Mouse (Mus musculus) CD4-positive, CD25-positive, alpha-beta regulatory T cell, adult 9 weeks (primary cell): Measurements from ENCODE around the gene Prcd. TPM values are rescaled to one million over a fixed set of nuclear protein-coding genes. Genes with fewer than 3 reads are reported as not detected.

Experiments used
- polyA plus RNA-seq: library from polyadenylated mRNA; unstranded; fragments of 100-300 nt; shearing (Covaris generic); gene quantifications from one replicate; pipeline ENCODE4 v1.2.1, GENCODE M21; 2017

The Prcd gene
- not detected for polyA plus RNA-seq

DNA sequence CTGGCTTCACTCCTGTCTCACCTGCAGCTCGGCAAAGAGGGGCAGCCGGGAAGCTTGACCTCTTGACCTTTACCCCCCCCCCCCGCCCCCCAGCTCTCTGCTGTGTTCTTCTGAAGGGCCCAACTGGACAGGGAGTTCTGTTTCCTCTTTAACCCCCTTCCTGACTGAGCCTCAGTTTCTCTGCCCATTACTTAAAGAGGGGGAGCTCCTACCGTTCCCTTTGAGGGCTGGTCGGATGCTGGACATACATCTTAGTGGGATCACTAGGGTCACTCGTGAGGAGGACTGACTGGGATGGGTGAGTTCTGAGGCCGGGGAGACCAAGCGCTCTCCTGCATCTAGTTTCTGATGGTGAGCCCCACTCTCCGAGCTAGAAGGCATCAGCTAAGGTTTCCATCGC, at the start of gene Prcd:
Prcd (plus strand) TSS at position 301 of the 400 bp plus-strand sequence.

DNA sequence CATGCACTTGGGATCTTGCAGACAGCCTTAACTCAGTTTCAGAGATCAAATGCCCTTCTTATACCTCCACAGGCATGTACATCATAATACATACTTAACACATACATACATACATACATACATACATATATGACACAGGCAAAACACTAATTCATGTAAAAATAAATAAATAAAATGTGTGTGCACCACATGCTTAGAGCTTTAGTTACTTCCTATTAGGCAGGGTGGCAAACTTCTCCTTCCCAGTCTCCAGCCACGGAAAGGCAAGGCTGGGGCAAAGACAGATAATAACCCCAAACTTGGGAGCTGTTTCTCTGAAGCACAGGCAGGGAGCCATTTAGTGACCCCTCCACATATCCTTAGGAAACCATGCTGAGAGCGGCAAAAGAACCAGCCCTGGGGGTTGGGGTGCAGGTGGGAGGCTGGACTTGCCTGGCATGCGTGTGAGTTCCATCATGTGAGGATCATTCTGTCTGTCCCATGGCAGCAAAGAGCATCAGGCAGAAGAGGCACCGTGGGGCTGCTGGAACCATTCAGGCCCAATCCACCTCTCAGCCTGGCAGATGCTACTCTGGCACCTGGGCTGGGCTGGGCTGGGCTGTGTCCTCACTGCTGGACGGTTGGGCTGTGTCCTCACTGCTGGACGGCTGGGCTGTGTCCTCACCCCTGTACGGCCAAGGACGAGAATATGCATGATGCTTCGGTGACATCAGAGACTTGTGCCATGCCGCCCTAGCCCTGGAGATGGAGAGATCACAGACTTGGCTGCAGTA, 26.8 kb upstream of the Prcd start, which contains the start of gene Rhbdf2:
Rhbdf2 (minus strand) TSS at position 721 of the 773 bp plus-strand sequence.

DNA sequence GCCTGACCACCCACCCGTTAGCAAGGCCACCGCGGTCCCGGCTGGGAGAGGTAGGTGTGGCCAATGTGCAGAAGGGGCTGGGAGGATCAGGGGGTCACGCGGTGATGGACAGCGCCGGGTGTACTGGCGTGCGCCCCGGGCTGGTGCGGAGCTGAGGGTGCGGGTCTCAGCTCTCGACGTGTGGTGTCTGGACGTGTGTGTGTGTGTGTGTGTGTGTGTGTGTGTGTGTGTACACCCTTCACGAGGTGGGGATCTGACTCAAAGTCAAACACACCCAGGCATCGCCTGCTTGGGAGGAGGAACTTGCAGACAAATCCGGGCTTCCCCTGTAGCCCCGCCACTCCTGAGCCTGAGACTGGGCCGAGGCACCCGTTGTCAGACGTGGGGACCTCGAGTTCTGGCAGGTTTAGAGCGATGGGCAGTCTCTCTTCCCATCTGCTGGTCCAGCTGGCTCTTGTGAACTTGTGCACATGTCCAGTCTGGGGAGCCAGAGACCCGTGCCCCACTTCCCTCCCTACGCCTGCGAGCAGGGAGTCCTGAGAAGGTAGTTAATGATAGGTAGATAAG, 1.0 kb downstream of the Prcd start, which contains the start of gene Cygb:
Cygb (minus strand) TSS at position 59 of the 567 bp plus-strand sequence.

Other genes with a start within 250 kb of the Prcd start
- 2.4 TPM for gene Rnf157, start 240.5 kb upstream of the Prcd start, polyA plus RNA-seq
- gene Ubald2, start 219.4 kb upstream of the Prcd start, polyA plus RNA-seq: 25.0 TPM
- gene Qrich2, start 187.3 kb upstream of the Prcd start, polyA plus RNA-seq: not detected
- gene Prpsap1, start 159.3 kb upstream of the Prcd start, polyA plus RNA-seq: 22.5 TPM
- not detected for gene Sphk1, start 122.6 kb upstream of the Prcd start, polyA plus RNA-seq
- 1.9 TPM for gene Ube2o, start 72.1 kb upstream of the Prcd start, polyA plus RNA-seq
- not detected for gene Aanat, start 67.1 kb upstream of the Prcd start, polyA plus RNA-seq
- gene Rhbdf2, start 26.5 kb upstream of the Prcd start, polyA plus RNA-seq: 16.7 TPM
- not detected for gene Cygb, start 779 bp downstream of the Prcd start, polyA plus RNA-seq
- 0.45 TPM for gene St6galnac1, start 122.0 kb downstream of the Prcd start, polyA plus RNA-seq
- not detected for gene Mxra7, start 174.5 kb downstream of the Prcd start, polyA plus RNA-seq
- gene Mettl23, start 189.7 kb downstream of the Prcd start, polyA plus RNA-seq: 234 TPM
- gene Jmjd6, start 189.9 kb downstream of the Prcd start, polyA plus RNA-seq: 74.6 TPM
- 28.4 TPM for gene Mfsd11, start 198.9 kb downstream of the Prcd start, polyA plus RNA-seq
- 64.8 TPM for gene Srsf2, start 199.6 kb downstream of the Prcd start, polyA plus RNA-seq